Mouse (Mus musculus) bone marrow, adult 2 months (tissue): ENCODE data around the gene Aim2.

Experiments
- CTCF ChIP-seq: fragments of 200-500 bp; IDR thresholded peaks from 2 replicates; pipeline ENCODE4 v1.5.1; 2011; ENCODE audit warnings: low read length, control low read depth; ENCODE audit not compliant: control insufficient read depth, insufficient read depth
- POLR2A ChIP-seq: fragments of 200-500 bp; IDR thresholded peaks from 2 replicates; pipeline ENCODE4 v1.6.1; 2011; ENCODE audit warnings: low read depth, mild to moderate bottlenecking, control low read depth, low read length, borderline replicate concordance; ENCODE audit not compliant: control insufficient read depth

DNA sequence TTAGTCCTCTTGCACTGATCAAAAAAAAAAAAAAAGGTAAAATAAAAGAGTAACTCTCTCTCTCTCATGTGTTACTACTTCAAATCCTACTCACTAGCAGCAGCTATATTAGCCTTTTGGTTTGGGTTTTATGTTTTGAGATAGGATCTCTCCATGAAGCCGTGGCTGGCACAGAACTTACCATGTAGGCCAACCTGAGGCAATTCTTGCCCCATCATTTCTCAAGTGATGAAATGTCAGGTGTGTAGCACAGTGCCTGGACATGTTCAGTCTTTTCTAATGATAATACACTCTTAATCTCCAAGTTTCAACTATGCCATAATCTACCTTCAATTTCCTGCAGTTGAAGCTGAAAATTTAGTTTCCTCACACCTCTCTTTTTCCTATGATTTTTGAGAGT lies 92.4 kb downstream of the Aim2 start:
- TF ChIP-seq POLR2A (no peak), CTCF (no peak)
